Mouse (Mus musculus): ENCODE measurements at regions not wholly inside any gene's neighbourhood (a gene's known extent, or its start where the extent isn't known, plus 50 kb on each side); places are given as distances from the start of the nearest gene placed in this dataset.

DNA sequence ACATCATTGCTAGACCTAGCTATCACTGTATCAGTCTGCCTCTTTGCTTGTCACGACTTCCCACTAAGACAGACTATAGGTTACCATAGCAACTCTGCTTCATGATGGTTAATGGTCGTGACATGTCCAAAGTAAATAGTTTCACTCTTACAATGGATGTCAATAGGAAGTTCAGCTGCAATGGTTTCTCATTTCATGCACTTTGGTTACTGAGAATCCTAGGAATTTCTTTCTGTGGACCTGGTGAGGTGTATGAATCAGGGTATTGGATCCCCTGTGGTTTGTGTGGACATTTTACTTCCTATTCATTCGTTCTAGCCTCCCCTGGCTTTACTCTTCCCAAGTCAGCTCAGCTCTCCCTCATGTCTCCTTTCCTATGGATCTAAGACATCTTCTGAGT lies 385.5 kb upstream of the Dcn start:
- H3K36me3 ChIP-seq: no peaks in the 10 kb centered on the region
- no peak overlapping the region for H3K4me3 ChIP-seq
- WGBS: 45% methylated on average over 3 of the region's 3 CpGs
- no peaks in the 10 kb centered on the region for H3K27me3 ChIP-seq (replicated peaks)
- ATAC-seq (ENCODE audit: extremely low read depth, insufficient number of reproducible peaks, low FRiP score, low TSS enrichment): no peak
- H3K9me3 ChIP-seq: no peaks in the 10 kb centered on the region
- no peak overlapping the region for H3K4me2 ChIP-seq
- no peak overlapping the region for H3K9ac ChIP-seq
- no peaks in the 10 kb centered on the region for H3K4me1 ChIP-seq
- no peak overlapping the region for H3K27ac ChIP-seq (replicated peaks)

DNA sequence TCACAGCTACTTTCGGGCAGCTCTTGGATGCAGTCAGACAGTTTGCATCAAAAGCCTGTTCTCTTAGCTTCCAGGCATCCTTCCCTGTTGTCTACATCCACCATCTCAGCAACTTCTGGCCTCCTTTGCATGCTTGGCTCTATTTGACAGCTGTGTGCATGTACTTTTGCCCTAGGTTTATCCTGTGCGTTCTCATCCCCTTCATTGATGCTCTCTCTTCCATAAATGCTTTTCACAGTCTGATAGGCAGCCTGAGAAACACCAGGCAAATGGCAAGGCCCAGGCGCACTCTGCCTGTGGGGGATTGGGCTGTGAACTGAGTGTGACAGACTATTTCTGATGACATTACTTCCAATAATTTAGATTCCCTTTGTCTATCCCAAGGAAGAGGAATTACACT lies 364.9 kb upstream of the Dcn start:
- 65% methylated on average over 3 of the region's 3 CpGs for WGBS
- Histone ChIP-seq H3K4me1 (no peaks in the 10 kb centered on the region), H3K4me3 (no peak overlapping the region), H3K9ac (no peak overlapping the region), H3K4me2 (no peak overlapping the region), H3K36me3 (no peaks in the 10 kb centered on the region), H3K9me3 (0 out of 2 replicates have a peak, but pooled peaks cover 4% of the 10 kb centered on the region), H3K27me3 (replicated peaks) (no peaks in the 10 kb centered on the region), H3K27ac (replicated peaks) (no peak overlapping the region)
- no peak for ATAC-seq (ENCODE audit: extremely low read depth, insufficient number of reproducible peaks, low FRiP score, low TSS enrichment)

DNA sequence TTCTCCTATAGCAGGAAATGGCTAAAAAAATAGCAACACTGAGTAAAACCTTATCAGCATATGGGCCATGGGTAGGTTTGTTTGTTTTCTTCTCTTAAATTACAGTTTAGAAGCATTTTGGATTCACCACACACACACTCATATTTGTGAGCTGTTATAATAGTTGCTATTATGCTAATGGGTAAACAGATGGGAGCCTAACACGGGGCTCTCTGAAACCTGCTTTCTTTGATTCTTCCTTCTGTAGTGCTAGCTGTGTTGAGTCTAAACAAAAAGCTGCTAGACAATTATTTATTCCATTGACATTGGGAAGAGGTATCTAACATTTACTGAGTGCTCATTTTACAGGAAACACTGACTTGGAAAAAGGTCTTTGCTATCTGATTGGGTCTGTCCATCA lies 356.7 kb upstream of the Dcn start:
- Histone ChIP-seq H3K36me3 (no peaks in the 10 kb centered on the region), H3K9ac (no peak overlapping the region), H3K27me3 (replicated peaks) (no peaks in the 10 kb centered on the region), H3K4me2 (no peak overlapping the region), H3K9me3 (0 out of 2 replicates have a peak, but pooled peaks cover 3% of the 10 kb centered on the region), H3K4me1 (no peaks in the 10 kb centered on the region), H3K4me3 (no peak overlapping the region), H3K27ac (replicated peaks) (no peak overlapping the region)
- 80% methylated on average over 1 of the region's 1 CpGs for WGBS
- no peak for ATAC-seq (ENCODE audit: extremely low read depth, insufficient number of reproducible peaks, low FRiP score, low TSS enrichment)

DNA sequence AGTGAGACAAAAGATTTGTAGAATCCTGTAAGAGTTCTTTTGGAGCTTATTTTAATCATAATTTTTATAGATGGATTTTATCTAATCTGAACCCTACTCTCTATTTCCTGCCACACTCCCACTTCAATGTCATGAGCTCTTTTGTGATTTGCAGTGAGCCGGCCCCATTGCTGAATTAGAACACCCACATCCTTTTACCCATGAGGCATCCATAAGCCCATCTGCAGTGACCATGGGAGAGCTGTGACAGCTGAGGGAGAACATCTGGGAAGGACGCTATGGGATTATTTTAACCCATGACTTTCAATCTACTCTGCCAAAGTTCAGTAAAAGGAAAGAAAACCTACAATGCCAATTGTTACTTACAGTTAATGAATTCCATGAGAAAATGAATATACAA lies 337.8 kb upstream of the Dcn start:
- no peak for ATAC-seq (ENCODE audit: extremely low read depth, insufficient number of reproducible peaks, low FRiP score, low TSS enrichment)
- Histone ChIP-seq H3K9me3 (no peaks in the 10 kb centered on the region), H3K27ac (replicated peaks) (no peak overlapping the region), H3K4me3 (no peak overlapping the region), H3K36me3 (no peaks in the 10 kb centered on the region), H3K4me1 (peaks cover 6% of the 10 kb centered on the region), H3K9ac (no peak overlapping the region), H3K4me2 (no peak overlapping the region), H3K27me3 (replicated peaks) (no peaks in the 10 kb centered on the region)
- WGBS: 43% methylated on average over 2 of the region's 2 CpGs

DNA sequence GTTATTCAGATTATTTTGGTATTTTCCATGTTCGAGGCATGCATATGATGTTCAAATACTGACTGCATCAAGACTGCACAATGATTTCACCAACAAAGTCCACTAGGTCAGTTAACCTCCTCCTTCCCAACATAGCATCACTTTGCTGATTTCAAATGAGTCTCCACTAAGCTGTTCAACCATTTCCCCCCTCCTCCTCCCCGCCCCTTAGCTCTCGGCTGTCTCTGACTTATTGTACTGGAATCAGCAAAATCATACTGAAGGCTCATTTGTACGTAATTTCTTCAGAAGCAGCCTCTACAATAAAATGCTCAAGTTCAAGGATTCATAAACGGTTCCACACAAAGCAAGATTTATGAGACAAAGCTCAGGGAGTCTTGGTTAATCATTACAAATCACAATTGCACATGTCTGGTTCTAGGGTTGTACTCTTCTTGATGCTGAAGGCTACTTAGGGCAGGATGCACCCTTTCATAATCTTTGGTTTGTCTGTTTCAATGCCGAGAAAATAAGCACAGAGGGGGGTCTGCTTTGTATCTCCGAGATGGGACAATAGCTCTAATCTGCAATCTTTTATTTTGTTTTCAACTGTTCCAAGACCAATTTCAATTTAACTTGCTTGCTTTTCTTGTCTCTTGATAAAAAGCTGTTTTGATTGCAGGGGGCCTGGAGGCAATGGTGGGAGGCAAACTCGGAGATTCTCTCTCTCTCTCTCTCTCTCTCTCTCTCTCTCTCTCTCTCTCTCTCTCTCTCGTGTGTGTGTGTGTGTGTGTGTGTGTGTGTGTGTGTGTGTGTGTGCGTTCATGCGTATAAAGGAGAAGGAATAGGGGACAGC lies 320.6 kb upstream of the Dcn start:
- no peak overlapping the region for H3K4me2 ChIP-seq
- 57% methylated on average over 10 of the region's 11 CpGs for WGBS
- H3K4me3 ChIP-seq: no peak overlapping the region
- H3K4me1 ChIP-seq: peaks cover 12% of the 10 kb centered on the region; the same call in 1 of the 2 replicates
- no peaks in the 10 kb centered on the region for H3K27me3 ChIP-seq (replicated peaks)
- no peak overlapping the region for H3K9ac ChIP-seq
- 0 out of 2 replicates have a peak overlapping the region, but pooled peaks have one; percentile 32 for H3K27ac ChIP-seq (replicated peaks)
- no peaks in the 10 kb centered on the region for H3K36me3 ChIP-seq
- no peak for ATAC-seq (ENCODE audit: extremely low read depth, insufficient number of reproducible peaks, low FRiP score, low TSS enrichment)
- no peaks in the 10 kb centered on the region for H3K9me3 ChIP-seq

DNA sequence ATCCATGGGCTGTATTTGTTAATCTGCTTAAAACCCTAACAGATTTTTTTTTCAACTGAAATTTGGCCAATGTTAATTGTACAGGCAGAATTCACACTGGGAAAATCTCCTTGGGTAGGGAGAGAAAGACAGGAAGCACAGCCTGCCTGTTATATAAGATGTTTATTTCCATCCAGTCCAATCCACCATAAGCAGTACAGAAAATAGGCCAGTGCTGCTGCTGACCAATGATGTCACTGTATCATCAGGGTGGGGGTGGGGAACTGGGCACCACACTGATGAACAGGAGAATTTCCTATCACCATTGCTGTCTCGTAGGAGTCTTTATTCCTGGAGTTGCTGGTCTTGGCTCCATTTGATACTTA lies 320.0 kb upstream of the Dcn start:
- H3K27me3 ChIP-seq (replicated peaks): no peaks in the 10 kb centered on the region
- H3K4me2 ChIP-seq: no peak overlapping the region
- 43% methylated on average over 1 of the region's 1 CpGs for WGBS
- peak overlapping the region; percentile 13; the same call in 1 of the 2 replicates for H3K27ac ChIP-seq (replicated peaks)
- H3K4me3 ChIP-seq: no peak overlapping the region
- peaks cover 12% of the 10 kb centered on the region; the same call in 1 of the 2 replicates for H3K4me1 ChIP-seq
- no peak overlapping the region for H3K9ac ChIP-seq
- no peaks in the 10 kb centered on the region for H3K9me3 ChIP-seq
- no peak for ATAC-seq (ENCODE audit: extremely low read depth, insufficient number of reproducible peaks, low FRiP score, low TSS enrichment)
- no peaks in the 10 kb centered on the region for H3K36me3 ChIP-seq

DNA sequence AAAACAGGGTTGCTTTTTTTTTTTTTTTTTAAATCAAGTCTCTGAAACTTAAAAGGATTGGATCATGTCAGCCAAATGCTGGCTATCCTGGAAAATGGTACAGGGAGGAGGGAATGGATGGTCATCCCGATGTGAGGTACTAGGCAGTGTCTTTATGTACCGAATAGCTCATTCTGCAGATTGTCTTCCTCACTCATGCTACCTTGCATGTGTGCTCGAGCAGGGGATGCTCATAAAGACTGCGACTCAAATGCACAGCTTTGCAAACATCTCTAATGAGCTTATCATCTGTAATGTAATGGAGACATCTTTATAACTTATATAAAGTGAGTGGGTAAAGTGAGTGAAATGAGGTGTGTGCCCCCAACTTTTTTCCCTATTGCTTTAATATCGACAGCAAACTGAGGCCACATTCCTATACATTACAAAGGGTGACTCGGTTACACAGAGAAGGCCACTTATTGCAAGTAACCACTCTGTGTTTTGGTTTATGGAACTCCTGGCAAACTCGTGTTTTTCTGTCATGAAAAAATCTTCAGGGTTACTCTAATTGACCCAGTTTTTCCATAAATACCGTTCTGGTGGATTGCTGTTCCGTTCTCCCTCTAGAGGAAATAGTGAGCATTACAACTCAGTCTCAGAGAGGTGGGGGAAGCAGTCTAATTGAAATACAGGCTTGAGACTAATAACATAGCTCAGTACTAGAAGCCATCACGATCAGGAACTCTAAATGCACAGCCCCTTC lies 319.4 kb upstream of the Dcn start:
- Histone ChIP-seq H3K4me3 (no peak overlapping the region), H3K36me3 (no peaks in the 10 kb centered on the region), H3K27me3 (replicated peaks) (no peaks in the 10 kb centered on the region), H3K4me1 (peaks cover 12% of the 10 kb centered on the region; the same call in 1 of the 2 replicates), H3K9me3 (no peaks in the 10 kb centered on the region), H3K4me2 (no peak overlapping the region), H3K9ac (no peak overlapping the region), H3K27ac (replicated peaks) (peak overlapping the region; percentile 13; the same call in 1 of the 2 replicates)
- no peak for ATAC-seq (ENCODE audit: extremely low read depth, insufficient number of reproducible peaks, low FRiP score, low TSS enrichment)
- 52% methylated on average over 10 of the region's 10 CpGs for WGBS

DNA sequence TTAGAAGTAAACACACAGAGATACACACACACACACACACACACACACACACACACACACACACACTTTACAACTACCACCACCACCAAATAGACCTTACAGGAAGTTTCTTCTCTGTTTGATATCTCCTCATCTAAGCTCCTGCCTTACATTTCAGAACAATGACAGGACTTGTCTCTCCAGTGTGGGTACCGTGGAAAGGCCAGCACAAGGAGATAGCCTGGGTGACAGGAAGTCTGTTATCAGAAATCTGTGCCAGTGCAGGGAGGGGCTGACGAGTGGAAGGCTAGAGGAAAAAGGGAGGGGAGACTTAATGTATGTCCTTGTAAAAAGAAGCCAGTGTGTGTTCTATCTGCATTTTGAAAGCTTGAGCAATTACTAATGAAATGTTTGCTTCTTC lies 318.5 kb upstream of the Dcn start:
- 5% methylated on average over 2 of the region's 2 CpGs for WGBS
- H3K4me2 ChIP-seq: no peak overlapping the region
- ATAC-seq (ENCODE audit: extremely low read depth, insufficient number of reproducible peaks, low FRiP score, low TSS enrichment): no peak

DNA sequence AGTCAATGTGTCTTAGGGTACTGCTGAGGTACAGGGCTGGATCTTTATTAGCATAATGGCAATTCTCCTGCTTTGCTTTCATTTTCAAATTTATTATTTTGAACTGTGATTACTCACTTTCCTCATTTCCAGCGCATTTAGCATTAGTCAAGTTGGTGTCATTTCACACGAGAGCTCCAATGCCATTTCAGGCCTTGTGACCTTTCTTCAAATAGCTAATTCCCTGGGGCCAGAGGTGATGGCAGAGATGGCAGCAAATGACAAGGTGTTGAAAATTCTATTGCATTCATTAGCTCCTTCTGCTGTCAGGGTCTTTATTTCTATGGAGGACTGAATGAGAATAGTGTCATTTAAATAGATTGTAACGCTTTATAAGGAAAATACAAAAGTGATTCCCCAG lies 300.9 kb upstream of the Dcn start:
- Histone ChIP-seq H3K4me1 (no peaks in the 10 kb centered on the region), H3K9ac (no peak overlapping the region), H3K4me3 (no peak overlapping the region), H3K27me3 (replicated peaks) (no peaks in the 10 kb centered on the region), H3K36me3 (no peaks in the 10 kb centered on the region), H3K27ac (replicated peaks) (no peak overlapping the region), H3K4me2 (no peak overlapping the region), H3K9me3 (no peaks in the 10 kb centered on the region)
- ATAC-seq (ENCODE audit: extremely low read depth, insufficient number of reproducible peaks, low FRiP score, low TSS enrichment): no peak
- 64% methylated on average over 3 of the region's 3 CpGs for WGBS

More for the DNA sequence above, 318.5 kb upstream of the Dcn start:
- Histone ChIP-seq H3K27me3 (replicated peaks) (no peaks in the 10 kb centered on the region), H3K36me3 (no peaks in the 10 kb centered on the region), H3K4me3 (no peak overlapping the region), H3K27ac (replicated peaks) (no peak overlapping the region; the same call in 1 of the 2 replicates), H3K4me1 (peaks cover 12% of the 10 kb centered on the region; the same call in 1 of the 2 replicates), H3K9me3 (no peaks in the 10 kb centered on the region), H3K9ac (no peak overlapping the region)

DNA sequence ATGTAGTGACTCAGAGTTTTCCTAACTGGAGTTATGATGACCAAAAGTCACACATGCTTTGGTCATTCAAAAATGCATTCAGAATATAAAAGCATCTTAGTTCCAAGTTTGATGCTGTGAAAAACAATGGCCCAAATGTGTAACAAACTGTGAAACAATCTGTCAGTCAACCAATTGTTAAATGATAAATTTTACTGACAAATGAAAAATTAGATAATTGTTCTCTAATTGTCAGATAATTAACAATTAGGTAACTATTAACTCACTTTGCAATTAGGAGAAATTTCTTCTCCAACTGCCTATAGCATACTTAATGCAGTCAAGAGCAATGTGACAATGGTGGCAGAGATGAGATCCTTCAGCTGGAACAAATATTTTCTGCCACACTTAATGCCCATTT lies 289.7 kb upstream of the Dcn start:
- Histone ChIP-seq H3K4me3 (no peak overlapping the region), H3K27me3 (replicated peaks) (no peaks in the 10 kb centered on the region), H3K9ac (no peak overlapping the region), H3K4me2 (no peak overlapping the region), H3K4me1 (no peaks in the 10 kb centered on the region), H3K9me3 (no peaks in the 10 kb centered on the region), H3K36me3 (no peaks in the 10 kb centered on the region), H3K27ac (replicated peaks) (no peak overlapping the region)
- ATAC-seq (ENCODE audit: extremely low read depth, insufficient number of reproducible peaks, low FRiP score, low TSS enrichment): no peak

DNA sequence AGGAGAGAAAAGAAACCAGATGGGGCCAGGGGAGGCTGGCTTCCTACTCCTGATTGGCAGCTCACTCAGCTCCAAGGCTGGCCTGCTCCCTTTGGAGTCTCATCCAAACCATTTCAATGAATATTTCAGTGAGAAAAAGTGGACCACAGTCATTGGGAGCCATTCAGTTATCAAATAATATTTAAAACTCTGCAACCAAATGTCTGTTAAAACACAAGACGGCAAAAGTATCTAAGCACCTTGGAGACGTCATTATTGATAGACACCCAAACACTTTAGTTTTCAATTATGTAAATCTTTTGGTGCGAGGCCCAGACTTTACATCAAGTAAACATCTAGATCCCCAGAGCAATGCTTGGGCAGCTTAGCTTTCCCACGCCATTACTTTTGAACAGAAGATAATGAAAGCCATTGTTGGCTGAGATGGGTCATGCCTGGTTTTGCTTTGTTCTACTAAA lies 268.1 kb upstream of the Dcn start:
- H3K36me3 ChIP-seq: no peaks in the 10 kb centered on the region
- no peak overlapping the region for H3K4me2 ChIP-seq
- no peaks in the 10 kb centered on the region for H3K9me3 ChIP-seq
- no peak overlapping the region for H3K9ac ChIP-seq
- no peak for ATAC-seq (ENCODE audit: extremely low read depth, insufficient number of reproducible peaks, low FRiP score, low TSS enrichment)
- H3K4me3 ChIP-seq: no peak overlapping the region
- H3K27me3 ChIP-seq (replicated peaks): no peaks in the 10 kb centered on the region
- no peak overlapping the region for H3K27ac ChIP-seq (replicated peaks)
- H3K4me1 ChIP-seq: no peaks in the 10 kb centered on the region
- WGBS: 73% methylated on average over 4 of the region's 4 CpGs
